Mouse (Mus musculus) MN1 (cell line): ENCODE data around the gene Bcl9.
A peak's percentile ranks its signal among the peaks of the same experiment; 100 is the strongest.

Source experiments
- DNase-seq: peaks from one replicate; pipeline ENCODE4 v3.0.0-alpha.2; 2016; ENCODE audit warnings: low spot score

Gene Bcl9

GRCm38 (mm10) chr3:97232328-97232727 is 65.4 kb downstream of the Bcl9 start:
- DNase-seq = no peak

GRCm38 (mm10) chr3:97231857-97232256 is 65.9 kb downstream of the Bcl9 start:
- DNase-seq = no peak

GRCm38 (mm10) chr3:97230631-97231404 is 66.9 kb downstream of the Bcl9 start:
- no peak for DNase-seq

- no peak for DNase-seq
Measured at GRCm38 (mm10) chr3:97228457-97228856, 69.3 kb downstream of the Bcl9 start.

- peak; percentile 36 for DNase-seq
Measured at GRCm38 (mm10) chr3:97228020-97228419, 69.7 kb downstream of the Bcl9 start.

GRCm38 (mm10) chr3:97227259-97228005 is 70.3 kb downstream of the Bcl9 start:
- DNase-seq = peak; percentile 96

GRCm38 (mm10) chr3:97226719-97227118 is 71.0 kb downstream of the Bcl9 start:
- DNase-seq = peak; percentile 38

- no peak for DNase-seq
Measured at GRCm38 (mm10) chr3:97225231-97225630, 72.5 kb downstream of the Bcl9 start.

GRCm38 (mm10) chr3:97223261-97223660 is 74.5 kb downstream of the Bcl9 start:
- no peak for DNase-seq

GRCm38 (mm10) chr3:97215526-97215925 is 82.2 kb downstream of the Bcl9 start:
- no peak for DNase-seq

- peak; percentile 93 for DNase-seq
Measured at GRCm38 (mm10) chr3:97214439-97214838, 83.3 kb downstream of the Bcl9 start.

- DNase-seq = no peak
Measured at GRCm38 (mm10) chr3:97213871-97214270, 83.8 kb downstream of the Bcl9 start.

GRCm38 (mm10) chr3:97211177-97211576 is 86.5 kb downstream of the Bcl9 start:
- peak; percentile 48 for DNase-seq

- DNase-seq = peak; percentile 69
Measured at GRCm38 (mm10) chr3:97209351-97209750, 88.4 kb downstream of the Bcl9 start.

- no peak for DNase-seq
Measured at GRCm38 (mm10) chr3:97206521-97206920, 91.2 kb downstream of the Bcl9 start.

GRCm38 (mm10) chr3:97203880-97204279 is 93.8 kb downstream of the Bcl9 start:
- no peak for DNase-seq

GRCm38 (mm10) chr3:97201943-97202342 is 95.8 kb downstream of the Bcl9 start:
- peak; percentile 71 for DNase-seq

- no peak for DNase-seq
Measured at GRCm38 (mm10) chr3:97199261-97199660, 98.5 kb downstream of the Bcl9 start.

GRCm38 (mm10) chr3:97196571-97196970 is 101.1 kb downstream of the Bcl9 start:
- DNase-seq = no peak

- DNase-seq = peak; percentile 86
Measured at GRCm38 (mm10) chr3:97185098-97185860, 112.4 kb downstream of the Bcl9 start.

GRCm38 (mm10) chr3:97183810-97184209 is 113.9 kb downstream of the Bcl9 start:
- no peak for DNase-seq

GRCm38 (mm10) chr3:97180527-97180926 is 117.2 kb downstream of the Bcl9 start:
- DNase-seq = no peak

- DNase-seq = no peak
Measured at GRCm38 (mm10) chr3:97178885-97179284, 118.8 kb downstream of the Bcl9 start.
